Mouse (Mus musculus) embryonic facial prominence, embryonic 15.5 days (tissue): Measurements from ENCODE around the gene Cir1. TPM values are rescaled to one million over a fixed set of nuclear protein-coding genes. Genes with fewer than 3 reads are reported as not detected.

Experiments
- ATAC-seq: fragments of 200-750 bp; cut with Nextera tagmentation; 2 replicates; pipeline ENCODE4 v1.8.0; 2017; ENCODE audit warnings: low read depth, moderate TSS enrichment; ENCODE audit not compliant: insufficient number of reproducible peaks, low FRiP score, low TSS enrichment
- H3K27ac ChIP-seq: fragments of 300-500 bp; sonication (generic); replicated peaks from 2 replicates; pipeline ENCODE4 v1.5.1; 2015; ENCODE audit warnings: mild to moderate bottlenecking, inconsistent platforms
- H3K27me3 ChIP-seq: fragments of 300-500 bp; sonication (generic); 2 replicates; pipeline ENCODE4 v1.6.1; 2015; ENCODE audit warnings: inconsistent platforms
- H3K36me3 ChIP-seq: fragments of 300-500 bp; sonication (generic); 2 replicates; pipeline ENCODE4 v1.6.1; 2015; ENCODE audit warnings: mild to moderate bottlenecking, inconsistent platforms
- H3K4me1 ChIP-seq: fragments of 300-500 bp; sonication (generic); 2 replicates; pipeline ENCODE4 v1.6.1; 2015; ENCODE audit warnings: inconsistent platforms
- H3K4me2 ChIP-seq: fragments of 300-500 bp; sonication (generic); replicated peaks from 2 replicates; pipeline ENCODE4 v1.6.1; 2015; ENCODE audit warnings: mild to moderate bottlenecking, inconsistent platforms
- H3K4me3 ChIP-seq: fragments of 300-500 bp; sonication (generic); replicated peaks from 2 replicates; pipeline ENCODE4 v1.5.1; 2015; ENCODE audit warnings: mild to moderate bottlenecking, inconsistent platforms
- H3K9ac ChIP-seq: fragments of 300-500 bp; sonication (generic); 2 replicates; pipeline ENCODE4 v1.6.1; 2015; ENCODE audit warnings: inconsistent platforms
- H3K9me3 ChIP-seq: fragments of 300-500 bp; sonication (generic); replicated peaks from 2 replicates; pipeline ENCODE4 v1.6.1; 2016; ENCODE audit warnings: inconsistent platforms
- WGBS: fragments of 180-500 bp; shearing (Covaris S2); methylation state at CpG from one replicate; pipeline ENCODE4 v1.1.7; 2015; 5-methylcytosine and 5-hydroxymethylcytosine counted together
- polyA plus RNA-seq: library from polyadenylated mRNA; unstranded; fragments of >200 nt; fragmentation: Nextera tagmentation; extraction: Ambion mirVana; gene quantifications from 2 replicates; pipeline ENCODE4 v1.2.1, GENCODE M21; 2015

Gene Cir1
- polyA plus RNA-seq, 1 experiment from 2014 or later, result 26.6 TPM

GRCm38 (mm10) chr2:73278131-73278854, 34.2 kb downstream of the Cir1 start:
- no peak for ATAC-seq
- H3K36me3 ChIP-seq, result no peaks in the 10 kb centered on the region
- WGBS, result 3% methylated on average over 20 of the region's 20 CpGs
- peaks cover 49% of the 10 kb centered on the region for H3K4me1 ChIP-seq
- no peak overlapping the region for H3K9ac ChIP-seq
- 0 out of 2 replicates have a peak overlapping the region, but pooled peaks have one; percentile 4 for H3K27ac ChIP-seq
- H3K9me3 ChIP-seq, result no peaks in the 10 kb centered on the region
- H3K4me2 ChIP-seq, result peak overlapping the region; percentile 40
- H3K4me3 ChIP-seq, result peak overlapping the region; percentile 21
- H3K27me3 ChIP-seq, result peaks cover 59% of the 10 kb centered on the region

DNA sequence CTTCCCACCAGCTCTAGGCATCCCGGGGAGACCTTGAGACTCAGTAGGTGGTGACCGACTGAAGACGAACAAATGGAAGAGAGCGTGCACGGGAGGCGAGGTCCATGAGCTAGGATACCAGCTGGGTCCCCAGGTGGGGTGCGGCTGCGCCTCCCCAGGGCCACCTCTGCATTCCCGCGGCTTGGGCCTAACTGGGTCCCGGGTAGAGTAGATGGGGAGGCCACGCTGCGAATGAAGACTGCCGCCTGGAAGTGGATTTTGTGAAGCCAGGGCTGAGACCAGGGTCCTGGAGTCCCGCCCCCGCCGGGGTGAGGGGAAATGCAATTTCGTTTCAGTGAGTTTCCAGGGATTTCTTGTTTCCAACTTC, 34.8 kb downstream of the Cir1 start:
- Histone ChIP-seq H3K9me3 (no peaks in the 10 kb centered on the region), H3K27me3 (peaks cover 65% of the 10 kb centered on the region), H3K4me2 (peak overlapping the region; percentile 33), H3K27ac (no peak overlapping the region), H3K9ac (no peak overlapping the region), H3K4me3 (peak overlapping the region; percentile 27), H3K4me1 (peaks cover 55% of the 10 kb centered on the region), H3K36me3 (no peaks in the 10 kb centered on the region)
- 3% methylated on average over 18 of the region's 18 CpGs for WGBS
- ATAC-seq, result no peak

- peak overlapping the region; percentile 27 for H3K4me3 ChIP-seq
- H3K36me3 ChIP-seq, result no peaks in the 10 kb centered on the region
- peaks cover 58% of the 10 kb centered on the region for H3K4me1 ChIP-seq
- peaks cover 64% of the 10 kb centered on the region for H3K27me3 ChIP-seq
- no peaks in the 10 kb centered on the region for H3K9me3 ChIP-seq
- 4% methylated on average over 38 of the region's 38 CpGs for WGBS
- H3K9ac ChIP-seq, result no peak overlapping the region
- H3K4me2 ChIP-seq, result peak overlapping the region; percentile 33
- H3K27ac ChIP-seq, result peak overlapping the region; percentile 29; the same call in 1 of the 2 replicates
- ATAC-seq, result no peak
Measured at GRCm38 (mm10) chr2:73277021-73277708, 35.3 kb downstream of the Cir1 start.

- Histone ChIP-seq H3K4me3 (peak overlapping the region; percentile 5; the same call in 1 of the 2 replicates), H3K27me3 (peaks cover 62% of the 10 kb centered on the region), H3K9me3 (no peaks in the 10 kb centered on the region), H3K4me1 (peaks cover 66% of the 10 kb centered on the region), H3K27ac (no peak overlapping the region), H3K4me2 (peak overlapping the region; percentile 6; the same call in 1 of the 2 replicates), H3K9ac (no peak overlapping the region), H3K36me3 (no peaks in the 10 kb centered on the region)
- WGBS, result 2% methylated on average over 6 of the region's 6 CpGs
- ATAC-seq, result no peak
Measured at GRCm38 (mm10) chr2:73276141-73276571, 36.3 kb downstream of the Cir1 start.

DNA sequence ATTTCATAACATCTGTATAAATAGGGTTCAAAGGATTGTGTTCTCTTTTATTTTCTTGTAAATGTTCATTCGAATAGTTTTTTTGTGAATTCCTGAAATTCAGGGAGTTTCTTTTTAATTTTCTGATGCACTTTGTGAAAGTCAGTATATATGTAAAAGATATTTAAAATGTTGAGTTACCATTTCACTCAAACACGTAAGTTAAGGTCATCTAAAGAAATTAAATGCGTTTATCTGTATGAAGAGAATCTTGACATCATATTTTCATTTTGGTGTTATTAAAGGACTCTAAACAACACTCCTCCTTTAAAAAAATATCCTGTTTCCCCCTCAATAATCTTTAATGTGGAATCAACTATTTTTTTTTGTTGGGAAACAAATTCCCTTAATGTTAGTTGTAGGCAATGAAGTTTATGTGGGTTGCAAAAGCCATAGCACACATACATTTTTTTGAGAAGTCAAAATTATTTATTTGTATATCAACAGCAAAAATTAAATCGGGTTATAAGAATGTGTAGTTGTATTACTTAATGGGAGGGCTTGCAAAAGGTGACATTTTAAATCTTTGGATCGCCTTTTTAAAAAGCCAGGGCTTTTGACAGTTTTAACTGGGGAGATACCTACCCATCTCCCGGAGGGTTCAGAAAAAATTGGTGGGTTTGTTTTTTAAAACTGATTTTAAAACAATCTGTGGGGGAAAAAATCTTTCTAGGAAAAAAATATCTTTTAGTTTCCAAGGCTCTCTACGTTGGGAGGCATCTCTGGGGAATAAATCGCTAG, 37.0 kb downstream of the Cir1 start:
- Histone ChIP-seq H3K9ac (no peak overlapping the region), H3K4me2 (peak overlapping the region; percentile 6; the same call in 1 of the 2 replicates), H3K4me3 (0 out of 2 replicates have a peak overlapping the region, but pooled peaks have one; percentile 5), H3K27ac (no peak overlapping the region), H3K9me3 (no peaks in the 10 kb centered on the region), H3K4me1 (peaks cover 66% of the 10 kb centered on the region), H3K36me3 (no peaks in the 10 kb centered on the region), H3K27me3 (peaks cover 62% of the 10 kb centered on the region)
- no peak for ATAC-seq
- WGBS, result 18% methylated on average over 8 of the region's 8 CpGs

- Histone ChIP-seq H3K36me3 (no peaks in the 10 kb centered on the region), H3K4me1 (peaks cover 66% of the 10 kb centered on the region), H3K9ac (peak overlapping the region; percentile 44), H3K9me3 (no peaks in the 10 kb centered on the region), H3K27me3 (peaks cover 65% of the 10 kb centered on the region), H3K4me3 (peak overlapping the region; percentile 45), H3K4me2 (peak overlapping the region; percentile 56), H3K27ac (no peak overlapping the region)
- under 1% methylated on average over 83 of the region's 88 CpGs for WGBS
- no peak for ATAC-seq
Measured at GRCm38 (mm10) chr2:73274119-73274920, 38.2 kb downstream of the Cir1 start.

GRCm38 (mm10) chr2:73273249-73274118, 39.0 kb downstream of the Cir1 start:
- under 1% methylated on average over 105 of the region's 110 CpGs for WGBS
- H3K27me3 ChIP-seq, result peaks cover 60% of the 10 kb centered on the region
- H3K4me1 ChIP-seq, result peaks cover 57% of the 10 kb centered on the region
- H3K27ac ChIP-seq, result 0 out of 2 replicates have a peak overlapping the region, but pooled peaks have one; percentile 3
- ATAC-seq, result no peak
- 0 out of 2 replicates have a peak overlapping the region, but pooled peaks have one; percentile 10 for H3K9ac ChIP-seq
- H3K9me3 ChIP-seq, result no peaks in the 10 kb centered on the region
- H3K4me2 ChIP-seq, result peak overlapping the region; percentile 56
- H3K4me3 ChIP-seq, result peak overlapping the region; percentile 45
- no peaks in the 10 kb centered on the region for H3K36me3 ChIP-seq

- 0 out of 2 replicates have a peak overlapping the region, but pooled peaks have one; percentile 12 for H3K27ac ChIP-seq
- H3K4me1 ChIP-seq, result peaks cover 54% of the 10 kb centered on the region
- no peaks in the 10 kb centered on the region for H3K9me3 ChIP-seq
- peaks cover 63% of the 10 kb centered on the region for H3K27me3 ChIP-seq
- 0 out of 2 replicates have a peak overlapping the region, but pooled peaks have one; percentile 10 for H3K9ac ChIP-seq
- H3K4me3 ChIP-seq, result peak overlapping the region; percentile 45
- H3K36me3 ChIP-seq, result no peaks in the 10 kb centered on the region
- under 1% methylated on average over 55 of the region's 55 CpGs for WGBS
- peak overlapping the region; percentile 56 for H3K4me2 ChIP-seq
- no peak for ATAC-seq
Measured at GRCm38 (mm10) chr2:73272351-73273248, 39.9 kb downstream of the Cir1 start.
